Mouse (Mus musculus): ENCODE results near the gene Capn12. TPM values are rescaled to one million over a fixed set of nuclear protein-coding genes. Genes with fewer than 3 reads are reported as not detected.

The Capn12 gene
- total RNA-seq (2012; rRNA removed): 0.17 TPM in 2 replicates
- not detected in 2 replicates for total RNA-seq (2014; rRNA removed)
- not detected in 2 replicates for polyA plus RNA-seq (2012; ENCODE audit: insufficient read length, low read depth)

GRCm38 (mm10) chr7:28881199-28881598 lies at the start of gene Capn12:
TSS of gene Capn12 (plus strand) at chr7:28881422.
- no peak within 1 kb of the TSS for H3K27ac ChIP-seq (ENCODE audit: insufficient read depth, low read depth)
- dilution Hi-C loops (cut with MboI; ENCODE audit: extremely low pct_ligation_motif_present, extremely low pct_unique_long_range_greater_than_20kb, low sequenced_read_pairs): no loop called here
- no peak within 1 kb of the TSS for H3K9ac ChIP-seq (ENCODE audit: insufficient read depth, low read depth)
- TF ChIP-seq E2F4 (IDR thresholded peaks at IDR 0.05; ENCODE audit: insufficient replicate concordance, low read depth, low read length): no peak
- TF ChIP-seq USF2 (conservative IDR thresholded peaks at IDR 0.05; ENCODE audit: low read depth, low read length): no peak
- no peak for TF ChIP-seq IRF4 (IDR thresholded peaks at IDR 0.05; ENCODE audit: low read depth, low read length)
- TF ChIP-seq NELFE (IDR thresholded peaks at IDR 0.05; ENCODE audit: low read depth, low read length): no peak
- no peak for TF ChIP-seq BHLHE40 (IDR thresholded peaks at IDR 0.05; ENCODE audit: low read depth, low read length)
- no peak for TF ChIP-seq MAFK (IDR thresholded peaks at IDR 0.05; ENCODE audit: insufficient replicate concordance, low read length)
- TF ChIP-seq ZC3H11A (IDR thresholded peaks at IDR 0.05; ENCODE audit: low read depth, low read length): no peak
- no peak for TF ChIP-seq SMC3 (IDR thresholded peaks at IDR 0.05; ENCODE audit: low read depth, low read length)
- H3K4me1 ChIP-seq (ENCODE audit: control insufficient read depth in 1 of 2, insufficient read depth in 2 of 2): peaks cover 3 to 14% of the 10 kb centered on the region in 2 experiments; a peak in 3 of 4 replicates
- no peak for DNase-seq (ENCODE audit: extremely low read depth)
- no peaks in the 10 kb centered on the region for H3K9me3 ChIP-seq (replicated peaks; ENCODE audit: low read length)
- no peak within 1 kb of the TSS for H3K4me3 ChIP-seq (replicated peaks in 1 of 3; ENCODE audit: low read depth in 2 of 3, low read length in 2 of 3, poor library complexity in 1 of 3)
- H3K27me3 ChIP-seq (replicated peaks): no peaks in the 10 kb centered on the region
- H3K4me2 ChIP-seq (ENCODE audit: insufficient read depth, low read depth, poor library complexity, severe bottlenecking): no peak within 1 kb of the TSS
- no peaks in the 10 kb centered on the region for H3K79me2 ChIP-seq (replicated peaks; ENCODE audit: control insufficient read depth, extremely low read depth, insufficient read depth, poor library complexity, severe bottlenecking)
- H3K36me3 ChIP-seq (replicated peaks in 1 of 2; ENCODE audit: control insufficient read depth in 1 of 2, insufficient read depth in 1 of 2, low read length in 1 of 2): no peaks in the 10 kb centered on the region
- in situ Hi-C loops (cut with MboI; ENCODE audit: low pct_ligation_motif_present, low pct_unique_long_range_greater_than_20kb, low sequenced_read_pairs): no loop called here

GRCm38 (mm10) chr7:28832137-28832536 lies 49.1 kb upstream of the Capn12 start:
- Histone ChIP-seq H3K27ac (ENCODE audit: insufficient read depth, low read depth) (no peak overlapping the region), H3K4me2 (ENCODE audit: insufficient read depth, low read depth, poor library complexity, severe bottlenecking) (no peak overlapping the region), H3K79me2 (replicated peaks; ENCODE audit: control insufficient read depth, extremely low read depth, insufficient read depth, poor library complexity, severe bottlenecking) (no peaks in the 10 kb centered on the region), H3K9ac (ENCODE audit: insufficient read depth, low read depth) (no peak overlapping the region), H3K36me3 (replicated peaks in 1 of 2; ENCODE audit: control insufficient read depth in 1 of 2, insufficient read depth in 1 of 2, low read length in 1 of 2) (peaks cover 26 to 59% of the 10 kb centered on the region in 2 experiments), H3K4me1 (ENCODE audit: control insufficient read depth in 1 of 2, insufficient read depth in 2 of 2) (peaks cover 3 to 18% of the 10 kb centered on the region in 2 experiments; a peak in 3 of 4 replicates), H3K4me3 (replicated peaks in 1 of 3; ENCODE audit: low read depth in 2 of 3, low read length in 2 of 3, poor library complexity in 1 of 3) (no peak overlapping the region), H3K27me3 (replicated peaks) (no peaks in the 10 kb centered on the region), H3K9me3 (replicated peaks; ENCODE audit: low read length) (peaks cover 11% of the 10 kb centered on the region)
- dilution Hi-C loops (cut with MboI; ENCODE audit: extremely low pct_ligation_motif_present, extremely low pct_unique_long_range_greater_than_20kb, low sequenced_read_pairs) (no loop called here), in situ Hi-C loops (cut with MboI; ENCODE audit: low pct_ligation_motif_present, low pct_unique_long_range_greater_than_20kb, low sequenced_read_pairs) (no loop called here)
- no peak for DNase-seq (ENCODE audit: extremely low read depth)
- TF ChIP-seq MAZ (IDR thresholded peaks at IDR 0.05; ENCODE audit: low read depth, low read length): no peak
- peak; percentile 71 for TF ChIP-seq ZKSCAN1 (IDR thresholded peaks at IDR 0.05; ENCODE audit: borderline replicate concordance, low read depth, low read length)
- no peak for TF ChIP-seq POLR2AphosphoS2 (IDR thresholded peaks at IDR 0.05; ENCODE audit: low read depth, low read length)
- no peak for TF ChIP-seq IRF4 (IDR thresholded peaks at IDR 0.05; ENCODE audit: low read depth, low read length)

GRCm38 (mm10) chr7:28833723-28834347 lies 47.4 kb upstream of the Capn12 start, which contains the start of gene Lgals4:
TSS of gene Lgals4 (plus strand) at chr7:28833854.
- no peak for DNase-seq (ENCODE audit: extremely low read depth)
- dilution Hi-C loops (cut with MboI; ENCODE audit: extremely low pct_ligation_motif_present, extremely low pct_unique_long_range_greater_than_20kb, low sequenced_read_pairs) (no loop called here), in situ Hi-C loops (cut with MboI; ENCODE audit: low pct_ligation_motif_present, low pct_unique_long_range_greater_than_20kb, low sequenced_read_pairs) (no loop called here)
- no peak within 1 kb of the TSS for H3K4me3 ChIP-seq (replicated peaks in 1 of 3; ENCODE audit: low read depth in 2 of 3, low read length in 2 of 3, poor library complexity in 1 of 3)
- peaks cover 3 to 15% of the 10 kb centered on the region in 2 experiments; a peak in 3 of 4 replicates for H3K4me1 ChIP-seq (ENCODE audit: control insufficient read depth in 1 of 2, insufficient read depth in 2 of 2)
- no peaks in the 10 kb centered on the region for H3K27me3 ChIP-seq (replicated peaks)
- H3K36me3 ChIP-seq (replicated peaks in 1 of 2; ENCODE audit: control insufficient read depth in 1 of 2, insufficient read depth in 1 of 2, low read length in 1 of 2): peaks cover 30 to 71% of the 10 kb centered on the region in 2 experiments
- no peak within 1 kb of the TSS for H3K4me2 ChIP-seq (ENCODE audit: insufficient read depth, low read depth, poor library complexity, severe bottlenecking)
- no peak within 1 kb of the TSS for H3K9ac ChIP-seq (ENCODE audit: insufficient read depth, low read depth)
- H3K9me3 ChIP-seq (replicated peaks; ENCODE audit: low read length): peaks cover 11% of the 10 kb centered on the region
- H3K27ac ChIP-seq (ENCODE audit: insufficient read depth, low read depth): no peak within 1 kb of the TSS
- H3K79me2 ChIP-seq (replicated peaks; ENCODE audit: control insufficient read depth, extremely low read depth, insufficient read depth, poor library complexity, severe bottlenecking): no peaks in the 10 kb centered on the region
- TF ChIP-seq CHD1 (IDR thresholded peaks at IDR 0.05; ENCODE audit: low read depth, low read length) (no peak), MYC (IDR thresholded peaks at IDR 0.05; ENCODE audit: low read depth, low read length) (no peak), RCOR1 (conservative IDR thresholded peaks at IDR 0.05; ENCODE audit: low read depth, low read length) (no peak), MAZ (IDR thresholded peaks at IDR 0.05; ENCODE audit: low read depth, low read length) (no peak), NRF1 (IDR thresholded peaks at IDR 0.05; ENCODE audit: low read depth, low read length) (no peak), HCFC1 (IDR thresholded peaks at IDR 0.05; ENCODE audit: low read depth, low read length) (no peak), ZNF384 (IDR thresholded peaks at IDR 0.05; ENCODE audit: low read depth, low read length) (no peak), UBTF (IDR thresholded peaks at IDR 0.05; ENCODE audit: low read depth, low read length) (no peak), ZC3H11A (IDR thresholded peaks at IDR 0.05; ENCODE audit: low read depth, low read length) (no peak), ZKSCAN1 (IDR thresholded peaks at IDR 0.05; ENCODE audit: borderline replicate concordance, low read depth, low read length) (no peak), MEF2A (IDR thresholded peaks at IDR 0.05; ENCODE audit: borderline replicate concordance, low read depth, low read length) (no peak), IRF4 (IDR thresholded peaks at IDR 0.05; ENCODE audit: low read depth, low read length) (no peak), USF1 (IDR thresholded peaks at IDR 0.05; ENCODE audit: low read depth, low read length) (no peak), JUND (conservative IDR thresholded peaks at IDR 0.05; ENCODE audit: low read depth, low read length) (no peak), MAFK (IDR thresholded peaks at IDR 0.05; ENCODE audit: insufficient replicate concordance, low read length) (no peak), POLR2A (IDR thresholded peaks at IDR 0.05; ENCODE audit: low read depth, low read length) (no peak), CHD2 (IDR thresholded peaks at IDR 0.05; ENCODE audit: low read length) (no peak), PAX5 (IDR thresholded peaks at IDR 0.05; ENCODE audit: low read length) (no peak)
